Mouse (Mus musculus) stomach, postnatal 0 days (tissue): ENCODE measurements at regions not wholly inside any gene's neighbourhood (a gene's known extent, or its start where the extent isn't known, plus 50 kb on each side); places are given as distances from the start of the nearest gene placed in this dataset.
A peak's percentile ranks its signal among the peaks of the same experiment; 100 is the strongest.

Experiments used
- ATAC-seq: fragments of 200-750 bp; cut with Nextera tagmentation; 2 replicates; pipeline ENCODE4 v1.8.0; 2017; ENCODE audit not compliant: low FRiP score, low TSS enrichment
- DNase-seq: peaks from one replicate; pipeline ENCODE4 v3.0.0-alpha.2; 2016; ENCODE audit warnings: low spot score
- H3K27ac ChIP-seq: fragments of 300-500 bp; sonication (generic); replicated peaks from 2 replicates; pipeline ENCODE4 v1.5.1; 2014; ENCODE audit warnings: mild to moderate bottlenecking, control low read depth
- H3K27me3 ChIP-seq: fragments of 300-500 bp; sonication (generic); 2 replicates; pipeline ENCODE4 v1.6.1; 2014; ENCODE audit warnings: low read length; ENCODE audit not compliant: control insufficient read depth, insufficient read depth
- H3K36me3 ChIP-seq: fragments of 300-500 bp; sonication (generic); 2 replicates; pipeline ENCODE4 v1.6.1; 2014; ENCODE audit warnings: low read length, mixed read lengths; ENCODE audit not compliant: control insufficient read depth, insufficient read depth
- H3K4me1 ChIP-seq: fragments of 300-500 bp; sonication (generic); replicated peaks from 2 replicates; pipeline ENCODE4 v1.6.1; 2014; ENCODE audit warnings: antibody characterized with exemption; ENCODE audit not compliant: control insufficient read depth, insufficient read depth
- H3K4me2 ChIP-seq: fragments of 300-500 bp; sonication (generic); replicated peaks from 2 replicates; pipeline ENCODE4 v1.6.1; 2014; ENCODE audit warnings: low read depth, mild to moderate bottlenecking, control low read depth, moderate library complexity
- H3K4me3 ChIP-seq: fragments of 300-500 bp; sonication (generic); 2 replicates; pipeline ENCODE4 v1.5.1; 2014; ENCODE audit warnings: low read depth, low read length, control low read depth
- H3K9ac ChIP-seq: fragments of 300-500 bp; sonication (generic); 2 replicates; pipeline ENCODE4 v1.6.1; 2014; ENCODE audit warnings: mild to moderate bottlenecking, low read length, control low read depth, mixed read lengths
- H3K9me3 ChIP-seq: fragments of 300-500 bp; sonication (generic); 2 replicates; pipeline ENCODE4 v1.6.1; 2016; ENCODE audit warnings: low read length; ENCODE audit not compliant: control insufficient read depth
- CTCF ChIP-seq: IDR thresholded peaks from 2 replicates; pipeline ENCODE4 v1.5.1; 2016; ENCODE audit warnings: antibody characterized with exemption, low read depth, mild to moderate bottlenecking, moderate library complexity
- EP300 ChIP-seq: optimal IDR thresholded peaks from 2 replicates; pipeline ENCODE3; 2016; ENCODE audit warnings: antibody characterized with exemption
- WGBS: fragments of 180-500 bp; shearing (Covaris S2); extraction: QIAGEN DNeasy Blood & Tissue Kit; methylation state at CpG from one replicate; pipeline ENCODE4 v1.1.7; 2014; 5-methylcytosine and 5-hydroxymethylcytosine counted together

GRCm38 (mm10) chr16:76958597-76959392, 54.7 kb upstream of the Usp25 start:
- TF ChIP-seq CTCF (no peak), EP300 (peak; percentile 81)
- WGBS: 39% methylated on average over 7 of the region's 7 CpGs
- peak overlapping the region; percentile 76 for H3K27ac ChIP-seq
- H3K4me1 ChIP-seq: no peaks in the 10 kb centered on the region
- no peak overlapping the region for H3K4me3 ChIP-seq
- peak; percentile 99 for ATAC-seq
- no peaks in the 10 kb centered on the region for H3K36me3 ChIP-seq
- no peaks in the 10 kb centered on the region for H3K27me3 ChIP-seq
- no peak overlapping the region for H3K4me2 ChIP-seq
- peak; percentile 73 for DNase-seq
- no peak overlapping the region for H3K9ac ChIP-seq
- no peaks in the 10 kb centered on the region for H3K9me3 ChIP-seq

DNA sequence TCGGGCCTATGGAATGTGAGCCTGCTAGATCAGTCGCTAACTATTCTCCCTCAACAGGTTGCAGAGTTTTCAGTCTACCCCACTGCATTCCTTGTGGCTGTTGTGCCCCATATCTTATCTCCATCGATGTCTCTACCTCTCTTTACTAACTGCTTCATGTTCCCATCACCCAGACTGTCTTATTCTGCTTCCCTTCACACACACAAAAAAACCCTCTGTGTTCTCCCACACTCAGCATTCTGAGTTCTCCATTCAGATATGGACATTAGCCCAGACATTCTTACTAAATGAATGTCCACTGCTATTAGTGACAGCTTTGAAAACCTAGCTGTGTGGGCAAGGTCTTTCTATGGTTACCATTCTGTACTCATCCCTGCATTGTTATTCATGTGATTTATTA, 56.0 kb upstream of the Usp25 start:
- Histone ChIP-seq H3K9ac (no peak overlapping the region), H3K4me2 (no peak overlapping the region), H3K36me3 (no peaks in the 10 kb centered on the region), H3K4me3 (no peak overlapping the region), H3K27me3 (no peaks in the 10 kb centered on the region), H3K27ac (no peak overlapping the region), H3K4me1 (no peaks in the 10 kb centered on the region), H3K9me3 (no peaks in the 10 kb centered on the region)
- DNase-seq: no peak
- ATAC-seq: no peak
- WGBS: 58% methylated on average over 3 of the region's 3 CpGs
- no peak for TF ChIP-seq EP300
- no peak for TF ChIP-seq CTCF

DNA sequence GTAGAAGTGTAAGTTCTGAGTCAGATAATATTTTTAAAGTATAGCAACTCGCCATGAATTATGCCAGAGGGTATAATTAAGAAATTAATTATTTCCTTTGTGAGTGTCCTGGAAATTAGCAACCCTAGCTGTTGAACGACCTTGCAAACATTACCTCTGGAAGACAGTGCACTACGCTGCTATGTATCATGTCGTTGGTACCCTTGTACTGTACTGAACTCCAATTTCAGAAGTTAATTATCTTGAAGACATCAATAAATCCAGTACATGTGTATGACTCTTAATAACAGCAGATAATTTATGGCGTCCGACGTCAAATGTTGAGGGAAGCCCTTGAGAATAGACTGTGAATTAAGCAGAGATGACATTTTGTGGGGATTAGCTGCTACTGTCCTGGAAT, 56.4 kb upstream of the Usp25 start:
- ATAC-seq (no peak), DNase-seq (no peak)
- Histone ChIP-seq H3K27me3 (no peaks in the 10 kb centered on the region), H3K9ac (no peak overlapping the region), H3K36me3 (no peaks in the 10 kb centered on the region), H3K4me2 (no peak overlapping the region), H3K9me3 (no peaks in the 10 kb centered on the region), H3K4me3 (no peak overlapping the region), H3K27ac (no peak overlapping the region), H3K4me1 (no peaks in the 10 kb centered on the region)
- TF ChIP-seq CTCF (no peak), EP300 (no peak)
- WGBS: 70% methylated on average over 7 of the region's 7 CpGs

GRCm38 (mm10) chr16:76950836-76951486, 62.5 kb upstream of the Usp25 start:
- no peak overlapping the region for H3K4me3 ChIP-seq
- no peaks in the 10 kb centered on the region for H3K27me3 ChIP-seq
- no peaks in the 10 kb centered on the region for H3K36me3 ChIP-seq
- no peak overlapping the region for H3K4me2 ChIP-seq
- 70% methylated on average over 10 of the region's 10 CpGs for WGBS
- no peak for TF ChIP-seq EP300
- no peak for TF ChIP-seq CTCF
- H3K27ac ChIP-seq: no peak overlapping the region
- no peaks in the 10 kb centered on the region for H3K9me3 ChIP-seq
- peak; percentile 45; the same call in 1 of the 2 replicates for ATAC-seq
- no peak for DNase-seq
- H3K4me1 ChIP-seq: no peaks in the 10 kb centered on the region
- no peak overlapping the region for H3K9ac ChIP-seq

DNA sequence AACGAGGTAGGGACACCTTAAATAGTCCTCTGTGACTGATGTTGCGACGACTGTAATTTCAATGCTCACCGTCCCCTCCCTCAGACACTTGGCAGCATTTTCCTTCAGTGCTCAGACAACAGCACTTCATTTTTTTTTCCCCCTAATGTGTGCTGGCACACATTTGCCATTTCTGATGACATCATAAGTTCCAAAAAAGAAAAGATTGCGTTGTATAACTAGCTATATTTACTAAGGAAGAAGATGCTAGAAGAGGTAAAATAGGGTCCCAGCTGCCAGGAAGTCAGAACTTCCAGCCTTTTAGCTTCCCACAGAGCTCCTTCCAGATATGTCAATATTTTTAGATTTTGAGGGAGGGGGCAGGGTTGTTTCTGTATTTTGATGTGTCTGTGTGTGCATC, 66.5 kb upstream of the Usp25 start:
- WGBS: 56% methylated on average over 5 of the region's 5 CpGs
- Histone ChIP-seq H3K4me1 (no peaks in the 10 kb centered on the region), H3K9ac (no peak overlapping the region), H3K27me3 (no peaks in the 10 kb centered on the region), H3K9me3 (no peaks in the 10 kb centered on the region), H3K4me2 (no peak overlapping the region), H3K4me3 (no peak overlapping the region), H3K36me3 (no peaks in the 10 kb centered on the region), H3K27ac (no peak overlapping the region)
- no peak for ATAC-seq
- TF ChIP-seq EP300 (no peak), CTCF (no peak)
- DNase-seq: no peak

DNA sequence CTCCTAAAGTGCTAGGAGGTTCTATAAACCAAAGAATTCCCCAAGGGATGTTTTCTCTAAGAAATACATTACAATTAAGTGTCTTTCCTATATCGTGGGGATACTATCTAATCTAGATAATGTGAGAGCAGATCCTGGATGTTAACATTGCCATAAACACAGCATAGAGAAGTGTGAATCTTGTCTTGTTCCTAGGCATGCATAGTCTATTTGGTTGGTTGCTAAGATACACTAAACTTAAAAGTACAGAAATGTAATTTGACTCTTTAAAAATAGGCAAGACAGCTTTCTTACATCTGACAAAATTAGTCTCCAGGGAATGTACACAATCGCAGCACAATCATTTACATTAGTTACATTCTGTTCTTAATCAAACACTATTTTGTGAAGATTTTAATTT, 75.4 kb upstream of the Usp25 start:
- no peak overlapping the region for H3K4me2 ChIP-seq
- no peaks in the 10 kb centered on the region for H3K4me1 ChIP-seq
- no peak for TF ChIP-seq EP300
- TF ChIP-seq CTCF: no peak
- no peaks in the 10 kb centered on the region for H3K9me3 ChIP-seq
- no peak overlapping the region for H3K9ac ChIP-seq
- H3K27ac ChIP-seq: no peak overlapping the region
- no peak for ATAC-seq
- H3K36me3 ChIP-seq: no peaks in the 10 kb centered on the region
- 47% methylated on average over 2 of the region's 2 CpGs for WGBS
- H3K4me3 ChIP-seq: no peak overlapping the region
- no peak for DNase-seq
- H3K27me3 ChIP-seq: no peaks in the 10 kb centered on the region
